Mouse (Mus musculus) brown adipose tissue, adult 24 weeks (tissue): ENCODE results near the gene Sh3kbp1. TPM values are rescaled to one million over a fixed set of nuclear protein-coding genes. Genes with fewer than 3 reads are reported as not detected.

Source experiments
- H3K27ac ChIP-seq: fragments of 200-500 bp; replicated peaks from 2 replicates; pipeline ENCODE4 v1.5.1; 2012; ENCODE audit warnings: low read depth, mild to moderate bottlenecking, low read length
- H3K4me1 ChIP-seq: fragments of 200-500 bp; 2 replicates; pipeline ENCODE4 v1.6.1; 2012; ENCODE audit warnings: low read length, mixed read lengths; ENCODE audit not compliant: control insufficient read depth, insufficient read depth, insufficient read length
- H3K4me3 ChIP-seq: fragments of 200-500 bp; 2 replicates; pipeline ENCODE4 v1.5.1; 2012; ENCODE audit warnings: low read depth, mild to moderate bottlenecking, low read length, moderate library complexity; ENCODE audit not compliant: insufficient read depth
- polyA plus RNA-seq: library from polyadenylated mRNA; stranded (reverse); fragments of >200 nt; gene quantifications from 2 replicates; pipeline ENCODE4 v1.2.4, GENCODE M21; 2012; ENCODE audit not compliant: missing spikeins, insufficient read depth, insufficient read length

Gene Sh3kbp1
- polyA plus RNA-seq, 1 experiment = 90.3 TPM

- Histone ChIP-seq H3K27ac (no peak overlapping the region), H3K4me1 (peaks cover 4% of the 10 kb centered on the region; the same call in 1 of the 2 replicates)
These were observed 250.7 kb downstream of the Sh3kbp1 start for GRCm38 (mm10) chrX:159877770-159878169.

GRCm38 (mm10) chrX:159879455-159879854 lies 252.4 kb downstream of the Sh3kbp1 start:
- H3K4me1 ChIP-seq = peaks cover 3% of the 10 kb centered on the region; the same call in 1 of the 2 replicates
- H3K27ac ChIP-seq = no peak overlapping the region
- no peak overlapping the region for H3K4me3 ChIP-seq

More at GRCm38 (mm10) chrX:159877770-159878169, 250.7 kb downstream of the Sh3kbp1 start:
- no peak overlapping the region for H3K4me3 ChIP-seq

GRCm38 (mm10) chrX:159881576-159881975 lies 254.5 kb downstream of the Sh3kbp1 start:
- Histone ChIP-seq H3K4me3 (no peak overlapping the region), H3K27ac (no peak overlapping the region), H3K4me1 (no peaks in the 10 kb centered on the region)

- H3K4me3 ChIP-seq = no peak overlapping the region
- no peak overlapping the region for H3K27ac ChIP-seq
- H3K4me1 ChIP-seq = no peaks in the 10 kb centered on the region
These were observed 269.5 kb downstream of the Sh3kbp1 start for GRCm38 (mm10) chrX:159896536-159896935.

GRCm38 (mm10) chrX:159898110-159898509 lies 271.0 kb downstream of the Sh3kbp1 start:
- H3K4me1 ChIP-seq = no peaks in the 10 kb centered on the region
- H3K4me3 ChIP-seq = no peak overlapping the region

GRCm38 (mm10) chrX:159899121-159899520 lies 272.0 kb downstream of the Sh3kbp1 start:
- Histone ChIP-seq H3K27ac (no peak overlapping the region), H3K4me1 (no peaks in the 10 kb centered on the region), H3K4me3 (no peak overlapping the region)

More at GRCm38 (mm10) chrX:159898110-159898509, 271.0 kb downstream of the Sh3kbp1 start:
- H3K27ac ChIP-seq = no peak overlapping the region

GRCm38 (mm10) chrX:159903421-159903820 lies 276.3 kb downstream of the Sh3kbp1 start:
- no peak overlapping the region for H3K4me3 ChIP-seq
- no peak overlapping the region for H3K27ac ChIP-seq
- H3K4me1 ChIP-seq = no peaks in the 10 kb centered on the region

GRCm38 (mm10) chrX:159907703-159908102 lies 280.6 kb downstream of the Sh3kbp1 start:
- Histone ChIP-seq H3K4me3 (no peak overlapping the region), H3K4me1 (peaks cover 3% of the 10 kb centered on the region), H3K27ac (no peak overlapping the region)

- Histone ChIP-seq H3K4me1 (peaks cover 3% of the 10 kb centered on the region), H3K27ac (peak overlapping the region; percentile 94), H3K4me3 (no peak overlapping the region)
These were observed 282.6 kb downstream of the Sh3kbp1 start for GRCm38 (mm10) chrX:159909446-159910277.

- Histone ChIP-seq H3K4me1 (peaks cover 3% of the 10 kb centered on the region), H3K4me3 (no peak overlapping the region), H3K27ac (peak overlapping the region; percentile 94)
These were observed 283.5 kb downstream of the Sh3kbp1 start for GRCm38 (mm10) chrX:159910600-159910999.

- H3K4me3 ChIP-seq = no peak overlapping the region
- H3K4me1 ChIP-seq = peaks cover 3% of the 10 kb centered on the region
- H3K27ac ChIP-seq = peak overlapping the region; percentile 94
These were observed 284.5 kb downstream of the Sh3kbp1 start for GRCm38 (mm10) chrX:159911613-159912012.

GRCm38 (mm10) chrX:159912061-159912460 lies 285.0 kb downstream of the Sh3kbp1 start:
- Histone ChIP-seq H3K27ac (peak overlapping the region; percentile 94), H3K4me3 (no peak overlapping the region), H3K4me1 (peaks cover 3% of the 10 kb centered on the region)

GRCm38 (mm10) chrX:159913489-159913888 lies 286.4 kb downstream of the Sh3kbp1 start:
- Histone ChIP-seq H3K4me3 (no peak overlapping the region), H3K27ac (no peak overlapping the region), H3K4me1 (peaks cover 3% of the 10 kb centered on the region)

- no peak overlapping the region for H3K27ac ChIP-seq
- peaks cover 1% of the 10 kb centered on the region for H3K4me1 ChIP-seq
- no peak overlapping the region for H3K4me3 ChIP-seq
These were observed 288.1 kb downstream of the Sh3kbp1 start for GRCm38 (mm10) chrX:159915125-159915524.

GRCm38 (mm10) chrX:159924759-159925158 lies 297.7 kb downstream of the Sh3kbp1 start:
- H3K4me3 ChIP-seq = no peak overlapping the region
- no peak overlapping the region for H3K27ac ChIP-seq
- H3K4me1 ChIP-seq = no peaks in the 10 kb centered on the region

GRCm38 (mm10) chrX:159928165-159928564 lies 301.1 kb downstream of the Sh3kbp1 start:
- H3K4me3 ChIP-seq = no peak overlapping the region
- no peak overlapping the region for H3K27ac ChIP-seq
- no peaks in the 10 kb centered on the region for H3K4me1 ChIP-seq
